Mouse (Mus musculus) liver, embryonic 14.5 days (tissue): ENCODE results near the gene Psmb3. TPM values are rescaled to one million over a fixed set of nuclear protein-coding genes. Genes with fewer than 3 reads are reported as not detected.
A peak's percentile ranks its signal among the peaks of the same experiment; 100 is the strongest.

Source experiments
- ATAC-seq: fragments of 200-750 bp; cut with Nextera tagmentation; 2 replicates; pipeline ENCODE4 v1.8.0; 2017; ENCODE audit warnings: moderate number of reproducible peaks, mild to moderate bottlenecking, moderate library complexity; ENCODE audit not compliant: insufficient read depth
- DNase-seq, 3 experiments: peaks; one replicate each; pipeline ENCODE4 v3.0.0-alpha.2; 2012 to 2013; ENCODE audit warnings: low read depth in 3 of 3, low spot score in 3 of 3
- H3K27ac ChIP-seq: fragments of 300-500 bp; sonication (generic); 2 replicates; pipeline ENCODE4 v1.5.1; 2014; ENCODE audit warnings: moderate library complexity, mild to moderate bottlenecking, control low read depth, inconsistent platforms
- H3K27me3 ChIP-seq: fragments of 300-500 bp; sonication (generic); 2 replicates; pipeline ENCODE4 v1.6.1; 2014; ENCODE audit warnings: mild to moderate bottlenecking, low read length, moderate library complexity; ENCODE audit not compliant: control insufficient read depth, insufficient read depth
- H3K36me3 ChIP-seq: fragments of 300-500 bp; sonication (generic); replicated peaks from 2 replicates; pipeline ENCODE4 v1.6.1; 2014; ENCODE audit warnings: low read depth; ENCODE audit not compliant: control insufficient read depth, insufficient read depth
- H3K4me1 ChIP-seq, 2 experiments: fragments of 200-500 bp in 1 of 2; fragments of 300-500 bp in 1 of 2; sonication (generic) in 1 of 2; replicated peaks; 2 replicates each; pipeline ENCODE4 v1.6.1; 2012 to 2014; ENCODE audit warnings: antibody characterized with exemption in 1 of 2, inconsistent platforms in 1 of 2, low read length in 1 of 2; ENCODE audit not compliant: control insufficient read depth in 2 of 2, insufficient read depth in 2 of 2
- H3K4me2 ChIP-seq: fragments of 300-500 bp; sonication (generic); 2 replicates; pipeline ENCODE4 v1.6.1; 2014; ENCODE audit warnings: low read depth, mild to moderate bottlenecking, control low read depth, moderate library complexity
- H3K4me3 ChIP-seq, 2 experiments: fragments of 200-500 bp in 1 of 2; fragments of 300-500 bp in 1 of 2; sonication (generic) in 1 of 2; 2 replicates each; pipeline ENCODE4 v1.5.1; 2012 to 2014; ENCODE audit warnings: low read depth in 2 of 2, low read length in 2 of 2, mild to moderate bottlenecking in 2 of 2, control low read depth in 1 of 2, inconsistent platforms in 1 of 2, moderate library complexity in 1 of 2; ENCODE audit not compliant: insufficient read depth in 1 of 2
- H3K9ac ChIP-seq: fragments of 300-500 bp; sonication (generic); replicated peaks from 2 replicates; pipeline ENCODE4 v1.6.1; 2014; ENCODE audit warnings: mild to moderate bottlenecking, control low read depth, moderate library complexity
- H3K9me3 ChIP-seq: fragments of 300-500 bp; sonication (generic); 2 replicates; pipeline ENCODE4 v1.6.1; 2016; ENCODE audit warnings: low read length, mixed read lengths; ENCODE audit not compliant: control insufficient read depth
- CTCF ChIP-seq: IDR thresholded peaks from 2 replicates; pipeline ENCODE4 v1.5.1; 2016; ENCODE audit warnings: antibody characterized with exemption, low read depth, control low read depth
- EP300 ChIP-seq: IDR thresholded peaks from 2 replicates; pipeline ENCODE4 v1.6.1; 2016; ENCODE audit warnings: antibody characterized with exemption, low read depth
- WGBS: fragments of 180-500 bp; shearing (Covaris S2); extraction: QIAGEN DNeasy Blood & Tissue Kit; methylation state at CpG from one replicate; pipeline ENCODE4 v1.1.7; 2014; ENCODE audit not compliant: insufficient replicate concordance; 5-methylcytosine and 5-hydroxymethylcytosine counted together
- polyA plus RNA-seq, 2 experiments: library from polyadenylated mRNA; depleted of rRNA in 1 of 2; stranded (reverse) in 1 of 2; unstranded in 1 of 2; fragments of >200 nt; fragmentation: Nextera tagmentation in 1 of 2; extraction: Ambion mirVana in 1 of 2; gene quantifications; 2 replicates each; pipeline versions ENCODE4 v1.2.1 to v1.2.3; 2012 to 2014

Psmb3 gene
- polyA plus RNA-seq, 2 experiments: 197 to 330 TPM

GRCm38 (mm10) chr11:97737600-97737999 lies 34.4 kb downstream of the Psmb3 start:
- H3K4me3 ChIP-seq: no peak overlapping the region

GRCm38 (mm10) chr11:97738703-97739102 lies 35.5 kb downstream of the Psmb3 start:
- Histone ChIP-seq H3K4me2 (no peak overlapping the region), H3K4me1 (peaks cover 6 to 17% of the 10 kb centered on the region in 2 experiments; a peak in 3 of 4 replicates), H3K36me3 (no peaks in the 10 kb centered on the region), H3K27me3 (no peaks in the 10 kb centered on the region), H3K27ac (no peak overlapping the region), H3K9ac (no peak overlapping the region), H3K9me3 (no peaks in the 10 kb centered on the region), H3K4me3 (no peak overlapping the region)
- 47% methylated on average over 6 of the region's 6 CpGs for WGBS
- ATAC-seq (no peak), DNase-seq (no peak)
- no peak for TF ChIP-seq EP300
- peak; percentile 59 for TF ChIP-seq CTCF

More at GRCm38 (mm10) chr11:97737600-97737999, 34.4 kb downstream of the Psmb3 start:
- DNase-seq (no peak), ATAC-seq (no peak)
- no peak overlapping the region for H3K4me2 ChIP-seq
- WGBS: 74% methylated on average over 4 of the region's 4 CpGs
- no peak overlapping the region for H3K27ac ChIP-seq
- no peaks in the 10 kb centered on the region for H3K27me3 ChIP-seq
- no peaks in the 10 kb centered on the region for H3K9me3 ChIP-seq
- TF ChIP-seq CTCF (no peak), EP300 (no peak)
- peaks cover 0 to 8% of the 10 kb centered on the region in 2 experiments; a peak in 1 of 4 replicates for H3K4me1 ChIP-seq
- no peak overlapping the region for H3K9ac ChIP-seq
- no peaks in the 10 kb centered on the region for H3K36me3 ChIP-seq

- no peak overlapping the region for H3K4me3 ChIP-seq
- H3K9me3 ChIP-seq: no peaks in the 10 kb centered on the region
- H3K27ac ChIP-seq: no peak overlapping the region
- WGBS: 84% methylated on average over 3 of the region's 3 CpGs
- TF ChIP-seq CTCF (peak; percentile 36; the same call in 1 of the 2 replicates), EP300 (no peak)
- no peak for DNase-seq
- H3K4me2 ChIP-seq: no peak overlapping the region
- no peak for ATAC-seq
- no peak overlapping the region for H3K9ac ChIP-seq
- H3K27me3 ChIP-seq: no peaks in the 10 kb centered on the region
- no peaks in the 10 kb centered on the region for H3K36me3 ChIP-seq
- peaks cover 6 to 18% of the 10 kb centered on the region in 2 experiments; a peak in 3 of 4 replicates for H3K4me1 ChIP-seq
Measured at GRCm38 (mm10) chr11:97739155-97739554, 36.0 kb downstream of the Psmb3 start.

- Histone ChIP-seq H3K9ac (no peak overlapping the region), H3K36me3 (no peaks in the 10 kb centered on the region), H3K4me1 (peaks cover 6 to 16% of the 10 kb centered on the region in 2 experiments; a peak in 3 of 4 replicates), H3K27me3 (no peaks in the 10 kb centered on the region), H3K9me3 (no peaks in the 10 kb centered on the region), H3K27ac (no peak overlapping the region), H3K4me3 (no peak overlapping the region), H3K4me2 (no peak overlapping the region)
- TF ChIP-seq EP300: no peak
- no peak for TF ChIP-seq CTCF
- DNase-seq (no peak), ATAC-seq (no peak)
- WGBS: 41% methylated on average over 7 of the region's 7 CpGs
Measured at GRCm38 (mm10) chr11:97740190-97740589, 37.0 kb downstream of the Psmb3 start.

GRCm38 (mm10) chr11:97742157-97742556 lies 39.0 kb downstream of the Psmb3 start:
- Histone ChIP-seq H3K9me3 (no peaks in the 10 kb centered on the region), H3K4me3 (no peak overlapping the region), H3K4me2 (no peak overlapping the region), H3K27ac (no peak overlapping the region), H3K9ac (no peak overlapping the region), H3K36me3 (peaks cover 4% of the 10 kb centered on the region), H3K27me3 (no peaks in the 10 kb centered on the region), H3K4me1 (peaks cover 6 to 20% of the 10 kb centered on the region in 2 experiments; a peak in 3 of 4 replicates)
- ATAC-seq (no peak), DNase-seq (no peak)
- WGBS: 66% methylated on average over 5 of the region's 5 CpGs
- TF ChIP-seq EP300 (no peak), CTCF (no peak)
